Mouse (Mus musculus) urinary bladder, postnatal 36 days (tissue): ENCODE measurements around the gene Trmo.
A peak's percentile ranks its signal among the peaks of the same experiment; 100 is the strongest.

Experiments used
- DNase-seq, 2 experiments: peaks; one replicate each; pipeline ENCODE4 v3.0.0; 2022; ENCODE audit warnings: low spot score in 2 of 2, mixed read lengths in 1 of 2

Gene Trmo

DNA sequence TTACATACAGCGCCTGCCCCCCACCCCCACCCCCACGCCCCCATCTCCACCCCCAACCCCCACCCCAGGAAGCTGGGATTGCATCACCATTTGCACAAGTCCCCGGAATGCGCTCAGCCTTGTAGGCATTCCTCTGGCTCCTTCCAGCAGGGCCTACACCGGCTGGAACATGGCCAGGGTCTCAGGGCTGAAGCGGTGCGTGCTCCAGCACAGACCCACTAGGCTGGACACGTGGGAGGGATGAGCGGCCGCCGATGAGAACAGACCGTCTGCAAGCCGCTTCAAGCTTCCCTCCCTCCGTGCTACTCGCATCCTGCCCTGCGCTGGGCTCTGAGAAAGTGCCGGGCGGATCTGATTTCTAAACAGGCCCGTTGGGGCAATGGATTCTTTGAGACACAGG is 18.2 kb downstream of the Trmo start:
- DNase-seq: peak in 1 of 2 experiments; percentile 72

- no peak for DNase-seq
Measured at GRCm38 (mm10) chr4:46370406-46370805, 18.8 kb downstream of the Trmo start.

DNA sequence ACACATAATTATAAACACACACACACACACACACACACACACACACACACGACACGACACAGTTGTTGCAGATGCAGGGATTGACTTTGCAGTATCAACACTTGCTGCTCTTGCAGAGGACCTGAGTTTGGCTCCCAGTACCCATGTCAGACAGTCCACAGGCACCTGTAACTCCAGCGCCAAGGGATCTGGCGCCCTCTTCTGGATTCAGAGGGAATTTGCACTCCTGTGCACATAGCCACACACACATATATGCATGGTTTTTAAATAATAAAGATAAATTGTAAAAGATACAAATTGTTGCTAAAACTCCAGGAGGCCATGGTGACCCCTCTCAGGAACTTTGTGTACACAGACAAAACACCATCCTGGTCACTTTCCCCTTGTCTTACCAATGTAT is 20.2 kb downstream of the Trmo start:
- DNase-seq: no peak

- no peak for DNase-seq
Measured at GRCm38 (mm10) chr4:46367487-46367959, 21.7 kb downstream of the Trmo start.

DNA sequence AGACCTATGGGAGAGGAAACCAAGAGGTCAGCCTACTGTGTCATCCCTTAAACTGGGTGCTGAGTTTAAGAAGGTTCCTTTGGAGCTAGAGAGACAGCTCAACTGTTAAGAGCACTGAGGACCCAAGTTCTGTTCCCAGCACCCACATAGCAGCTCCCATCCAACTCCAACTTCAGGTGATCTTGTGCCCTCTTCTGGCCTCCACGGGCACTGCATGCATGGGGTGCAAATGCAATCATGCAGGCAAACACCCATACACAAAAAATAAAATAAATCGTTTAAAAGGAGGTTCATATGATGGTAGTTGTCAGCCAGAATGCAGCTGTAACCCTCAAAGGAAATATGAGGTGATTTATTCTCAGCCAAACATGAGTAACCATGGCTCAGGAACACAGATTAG is 24.9 kb downstream of the Trmo start:
- no peak for DNase-seq

- no peak for DNase-seq
Measured at GRCm38 (mm10) chr4:46361258-46361657, 28.0 kb downstream of the Trmo start.

- DNase-seq: no peak
Measured at GRCm38 (mm10) chr4:46359539-46360253, 29.5 kb downstream of the Trmo start.

DNA sequence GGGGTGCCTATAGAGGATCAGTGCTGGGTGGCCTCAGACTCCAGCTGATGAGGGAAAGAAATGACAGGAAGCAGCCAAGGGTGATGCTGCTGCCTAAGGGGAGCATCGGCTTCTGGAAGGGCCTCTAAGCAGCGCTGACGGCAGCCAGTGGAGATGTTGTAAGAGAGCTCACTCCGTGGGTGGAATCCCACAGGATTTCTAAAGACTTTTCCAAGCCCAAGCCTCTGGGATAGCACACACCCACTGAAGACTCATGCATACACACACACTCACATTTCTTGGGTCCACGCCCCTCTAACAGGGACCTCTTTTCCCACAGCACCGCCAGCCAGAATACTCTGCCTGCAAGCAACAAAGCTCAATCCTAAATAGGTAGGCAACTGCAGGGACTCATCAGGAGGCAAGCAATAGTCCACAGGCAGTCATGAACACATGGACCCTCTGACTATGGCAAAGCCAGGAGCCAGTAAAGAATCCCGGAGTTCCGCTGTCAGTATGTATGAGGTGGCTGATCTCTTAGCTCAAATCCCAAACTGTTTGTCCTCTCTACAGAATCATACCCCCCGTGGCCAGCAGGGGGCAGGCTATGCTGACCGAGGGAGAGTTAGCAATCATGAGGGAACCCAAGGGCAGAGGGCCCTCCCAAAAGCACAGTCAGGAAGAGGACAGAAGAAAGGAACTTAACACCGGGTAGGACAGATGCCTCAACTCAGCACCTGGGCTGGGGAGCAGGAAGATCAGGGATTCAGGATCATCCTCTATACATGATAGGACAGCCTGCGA is 32.7 kb downstream of the Trmo start:
- DNase-seq: peak in 1 of 2 experiments; percentile 51

GRCm38 (mm10) chr4:46353045-46353444 is 36.2 kb downstream of the Trmo start:
- DNase-seq: peak in 1 of 2 experiments; percentile 28

DNA sequence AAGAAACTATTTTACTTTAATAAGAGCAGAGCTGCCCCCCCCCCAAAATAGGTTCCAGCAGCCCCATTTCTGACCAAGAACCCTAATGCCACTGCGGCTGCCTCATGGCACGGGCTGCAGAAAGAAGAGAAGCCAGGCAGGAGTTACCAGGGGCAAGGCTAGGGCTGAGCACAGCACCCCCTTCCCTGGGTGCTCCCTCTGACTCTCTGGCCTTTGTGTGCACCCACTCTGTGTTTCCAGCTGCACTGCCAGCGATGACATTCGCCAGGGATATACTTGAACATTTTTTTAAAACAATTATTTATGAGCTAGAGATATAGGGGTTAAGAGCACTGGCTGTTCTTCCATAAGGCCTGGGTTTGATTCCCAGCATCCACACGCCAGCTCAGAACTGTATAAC is 39.7 kb downstream of the Trmo start:
- DNase-seq: no peak

DNA sequence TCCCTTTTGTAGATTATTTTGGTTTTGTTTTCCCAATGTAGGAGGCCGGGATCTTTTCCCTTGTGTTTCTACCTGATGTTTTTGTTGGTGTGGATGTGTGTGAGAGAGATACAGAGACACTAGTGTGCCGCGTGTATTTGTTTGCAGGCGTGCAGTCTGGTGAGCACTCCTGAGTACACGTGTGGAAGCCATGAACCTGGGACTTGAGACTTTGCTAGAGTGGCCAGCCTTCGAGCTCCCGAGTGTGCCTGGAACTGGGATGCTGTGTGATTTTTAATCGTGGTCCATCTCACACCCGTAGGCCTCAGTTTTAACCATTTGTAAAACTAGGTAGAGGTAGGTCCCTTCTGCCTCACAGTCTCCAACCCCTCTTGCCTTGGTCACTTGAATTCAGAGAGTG is 40.3 kb downstream of the Trmo start:
- DNase-seq: no peak

GRCm38 (mm10) chr4:46347580-46348515 is 41.4 kb downstream of the Trmo start:
- DNase-seq: no peak

DNA sequence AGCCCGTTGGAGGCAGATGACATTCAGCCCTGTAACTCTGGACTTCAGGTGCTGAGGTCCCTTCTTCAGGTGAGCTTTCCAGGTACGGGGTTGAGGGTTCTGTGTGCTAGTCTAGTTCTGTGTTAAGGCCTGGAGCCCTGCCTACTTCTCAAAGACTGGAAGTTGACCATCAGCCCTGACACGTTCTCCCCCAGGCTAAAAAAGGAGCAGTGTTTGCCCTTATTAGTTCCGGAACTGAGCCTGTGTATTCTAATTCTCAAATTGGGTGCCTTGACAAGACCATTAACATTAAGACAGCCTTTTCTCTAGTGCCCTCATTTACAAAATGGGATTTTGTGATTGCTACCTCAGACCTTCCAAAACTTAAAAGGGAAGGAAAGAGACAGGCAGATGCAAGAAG is 42.1 kb downstream of the Trmo start:
- DNase-seq: no peak

- no peak for DNase-seq
Measured at GRCm38 (mm10) chr4:46346221-46346620, 43.0 kb downstream of the Trmo start.

DNA sequence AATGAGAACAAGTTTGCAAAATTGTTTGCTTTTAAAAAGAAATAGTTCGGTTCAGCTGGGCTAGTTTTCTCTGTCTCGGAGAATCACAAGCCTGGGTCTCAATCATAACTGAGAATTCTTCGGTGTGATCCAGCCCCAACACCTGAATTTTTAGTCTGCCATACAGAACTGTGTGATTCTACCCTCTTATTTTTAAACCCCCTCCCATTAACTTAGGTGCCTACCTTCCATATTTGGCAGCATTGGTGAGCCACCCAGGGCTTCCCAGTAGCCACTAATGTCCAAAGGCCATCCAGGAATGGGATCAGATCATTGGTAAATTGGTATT is 43.5 kb downstream of the Trmo start:
- DNase-seq: no peak

- DNase-seq: no peak
Measured at GRCm38 (mm10) chr4:46345056-46345772, 44.0 kb downstream of the Trmo start.

DNA sequence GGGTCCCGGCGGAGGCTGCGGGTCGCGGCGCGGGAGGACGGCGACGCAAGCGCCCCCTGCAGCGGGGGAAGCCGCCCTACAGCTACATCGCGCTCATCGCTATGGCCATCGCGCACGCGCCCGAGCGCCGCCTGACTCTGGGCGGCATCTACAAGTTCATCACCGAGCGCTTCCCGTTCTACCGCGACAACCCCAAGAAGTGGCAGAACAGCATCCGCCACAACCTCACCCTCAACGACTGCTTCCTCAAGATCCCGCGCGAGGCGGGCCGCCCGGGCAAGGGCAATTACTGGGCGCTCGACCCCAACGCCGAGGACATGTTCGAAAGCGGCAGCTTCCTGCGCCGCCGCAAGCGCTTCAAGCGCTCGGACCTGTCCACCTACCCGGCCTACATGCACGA is 44.9 kb downstream of the Trmo start:
- no peak for DNase-seq

DNA sequence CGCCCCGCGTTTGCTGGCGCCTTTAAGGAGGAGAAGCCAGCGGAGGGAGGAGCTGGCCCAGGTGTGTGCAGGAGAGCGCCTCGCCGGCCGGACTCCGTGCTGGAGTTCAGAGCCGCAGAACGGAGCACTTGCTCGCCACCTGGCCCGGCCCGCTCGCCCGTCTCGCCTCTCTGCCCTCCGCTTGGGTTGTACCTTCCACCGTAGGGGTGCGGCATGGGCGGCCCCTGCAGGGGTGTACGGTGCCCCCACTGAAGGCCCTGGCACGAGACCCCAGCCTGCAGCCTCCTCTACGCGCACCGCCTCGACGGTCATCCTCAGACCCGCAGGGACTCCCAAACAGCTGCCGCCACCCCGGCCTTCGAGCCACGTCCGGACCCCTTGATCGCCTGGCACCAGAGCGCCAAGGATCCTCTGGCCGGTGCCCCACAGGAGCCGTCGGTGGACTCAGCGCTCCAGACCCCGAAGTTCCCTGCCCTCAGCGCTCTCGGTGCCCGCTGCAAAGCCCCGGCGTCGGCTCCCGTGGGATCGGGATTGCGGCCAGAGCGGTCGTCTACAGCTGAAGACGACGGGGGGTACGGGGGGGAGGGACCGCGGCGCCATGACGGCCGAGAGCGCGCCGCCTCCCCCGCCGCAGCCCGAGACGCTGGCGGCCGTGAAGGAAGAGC is 45.5 kb downstream of the Trmo start, which contains the start of gene Foxe1:
Gene Foxe1, plus strand, starts transcription at position 14 of the 665 bp plus-strand sequence.
- no peak for DNase-seq

DNA sequence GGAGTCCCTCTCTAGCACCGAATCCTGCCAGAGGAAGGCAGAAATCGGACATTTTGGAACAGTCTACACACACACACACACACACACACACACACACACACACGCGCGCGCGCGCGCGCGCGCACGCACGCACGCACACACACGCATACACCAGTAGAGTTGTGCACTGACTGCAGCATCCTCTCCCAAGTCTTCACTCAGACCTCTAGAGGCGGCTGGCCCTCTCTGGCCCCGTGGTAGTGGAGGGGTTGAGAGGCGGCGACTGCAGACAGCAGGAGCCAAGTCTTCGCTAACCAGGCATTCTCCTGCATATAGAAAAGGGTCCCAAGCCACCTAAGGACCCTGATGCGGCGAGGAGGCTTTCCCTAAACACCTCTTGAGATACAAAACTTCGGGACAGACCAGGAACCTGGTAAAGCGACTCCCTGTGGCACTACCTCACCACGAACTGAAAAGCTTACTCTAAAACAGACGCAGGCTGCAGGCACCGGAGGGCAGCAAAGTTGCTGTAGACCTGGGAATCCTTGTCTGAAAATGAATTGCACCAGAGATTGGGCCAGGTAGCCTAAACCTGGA is 46.4 kb downstream of the Trmo start:
- no peak for DNase-seq
